Mouse (Mus musculus): Measurements from ENCODE around the gene Rp9. TPM values are rescaled to one million over a fixed set of nuclear protein-coding genes. Genes with fewer than 3 reads are reported as not detected.

Gene Rp9
- 29.0 and 29.2 TPM in 2 replicates for polyA plus RNA-seq (2012; rRNA removed)

DNA sequence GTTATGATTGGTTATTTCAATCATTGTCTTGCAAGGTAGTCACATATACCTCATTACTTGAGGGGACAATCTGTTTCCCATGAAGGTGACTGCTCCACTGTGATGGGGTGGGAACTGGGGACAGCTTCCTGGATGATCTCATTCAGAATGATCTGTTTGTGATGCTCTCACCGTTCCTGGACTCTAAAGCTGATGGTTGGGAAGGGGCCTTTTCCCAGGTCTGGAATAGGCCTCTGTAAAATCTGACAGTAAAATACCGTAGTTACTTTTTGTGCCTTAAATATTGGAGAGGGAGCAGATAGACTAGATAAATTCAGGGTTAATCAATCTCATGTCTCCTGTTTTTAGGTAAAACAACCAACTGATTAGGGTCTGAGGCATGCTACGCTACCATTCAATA lies at the start of gene Rp9:
Gene Rp9 (minus strand): TSS at position 101 of the 400 bp plus-strand sequence.

DNA sequence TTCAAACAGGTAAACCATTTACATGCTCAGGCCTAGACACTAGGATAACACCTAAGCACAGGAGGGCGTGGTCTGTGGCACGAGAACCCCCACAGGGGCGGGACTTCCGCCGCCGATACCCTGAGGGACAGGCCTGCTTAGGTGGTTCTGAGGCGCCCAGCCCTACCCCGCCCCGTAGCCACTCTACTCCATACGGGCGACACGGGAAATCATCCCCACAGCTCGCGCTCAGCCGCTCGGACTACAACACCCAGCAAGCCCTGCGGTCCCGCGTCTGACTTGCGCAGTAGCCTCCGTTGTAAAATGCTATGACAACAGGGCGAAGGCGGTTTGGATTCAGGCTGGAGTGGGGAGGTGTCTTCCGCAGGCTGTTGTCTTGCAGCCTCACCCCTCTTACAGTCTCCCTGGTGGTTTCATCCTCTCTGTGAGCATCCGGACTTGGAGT lies 5.9 kb upstream of the Rp9 start, which contains the start of gene Bbs9:
Gene Bbs9 (plus strand): TSS at position 292 of the 445 bp plus-strand sequence.

GRCm38 (mm10) chr9:22453990-22454389 lies 15.6 kb downstream of the Rp9 start, which contains the start of gene Gm17545:
Gm17545 (plus strand) TSS chr9:22454290.

DNA sequence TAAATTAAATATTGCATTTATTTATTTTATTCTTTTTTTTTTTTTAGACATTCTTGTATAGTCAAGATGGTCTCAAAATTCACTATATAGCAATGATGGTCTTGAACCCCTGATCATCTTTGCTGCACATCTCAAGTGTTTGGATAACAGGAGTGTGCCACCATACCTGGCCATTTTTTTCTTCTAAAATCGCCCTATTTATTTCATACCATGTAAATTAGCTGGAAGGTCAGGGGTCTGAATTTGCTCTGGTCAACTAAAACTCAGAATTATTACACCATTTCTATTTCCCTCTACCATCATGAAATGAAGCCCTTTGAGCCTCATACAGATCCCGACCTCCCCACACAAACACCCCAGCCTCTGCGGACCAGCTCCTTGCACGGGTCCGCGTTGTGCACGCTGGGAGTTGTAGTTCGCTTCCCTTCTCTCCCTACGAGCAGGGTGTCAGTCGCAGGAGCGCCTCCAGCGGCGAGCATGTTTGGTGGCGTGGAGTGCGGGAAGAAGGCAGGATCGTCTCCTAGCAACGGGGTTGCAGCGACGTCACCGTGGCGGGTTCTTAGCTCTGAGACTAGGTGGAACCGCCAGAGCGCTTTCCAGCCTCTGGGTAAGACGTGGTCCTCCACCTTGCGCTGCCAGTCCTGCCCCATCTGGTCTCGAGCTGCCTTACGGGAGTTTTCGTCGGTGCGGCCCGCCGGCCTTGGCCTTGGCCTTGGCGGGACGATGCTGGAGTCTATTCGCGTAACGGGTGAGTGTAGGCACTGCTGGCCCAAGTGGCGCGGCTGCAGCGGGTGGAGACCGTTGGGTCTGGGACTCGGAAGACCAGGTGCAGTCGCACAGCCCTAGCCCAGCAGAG lies 58.3 kb downstream of the Rp9 start, which contains the start of gene 9530077C05Rik:
Gene 9530077C05Rik (plus strand): TSS at position 512 of the 856 bp plus-strand sequence.

DNA sequence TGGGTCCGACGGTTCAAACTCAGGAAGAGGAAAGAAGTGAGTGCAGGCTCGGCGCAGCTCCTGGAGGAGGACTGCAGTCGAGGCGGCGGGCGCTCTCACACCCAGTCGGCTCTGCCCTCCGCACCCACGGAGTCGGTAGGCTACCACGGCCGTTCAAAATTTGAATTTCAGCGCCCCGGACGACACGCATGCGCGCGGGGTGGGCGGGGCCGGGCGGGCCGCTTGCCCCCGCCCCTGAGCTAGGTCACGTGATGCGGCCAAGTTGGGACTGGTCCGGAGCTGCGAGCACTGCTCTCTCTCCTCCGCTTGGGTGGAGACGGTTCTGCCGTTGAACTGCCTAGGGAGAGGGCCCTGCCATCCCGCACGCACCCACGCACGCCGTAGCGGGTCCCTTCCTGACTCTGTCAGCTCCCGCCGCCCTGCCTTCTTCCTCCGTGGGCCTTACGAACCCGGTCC lies 80.5 kb downstream of the Rp9 start, which contains the start of gene Anln:
Gene Anln (minus strand): TSS at position 168 of the 456 bp plus-strand sequence.

Other genes starting within 250 kb of the Rp9 start
- 4.5 and 4.6 TPM in 2 replicates for gene Zfp809, start 244.0 kb downstream of the Rp9 start, polyA plus RNA-seq (2012; rRNA removed)
- gene Zfp599, start 209.8 kb downstream of the Rp9 start, polyA plus RNA-seq (2012; rRNA removed): 0.53 and 0.61 TPM in 2 replicates
- gene Zfp810, start 162.1 kb downstream of the Rp9 start, polyA plus RNA-seq (2012; rRNA removed): 4.1 and 4.8 TPM in 2 replicates
- 9.3 and 11.3 TPM in 2 replicates for gene Anln, start 80.6 kb downstream of the Rp9 start, polyA plus RNA-seq (2012; rRNA removed)
- 0.94 TPM in 2 replicates for gene 9530077C05Rik, start 58.2 kb downstream of the Rp9 start, polyA plus RNA-seq (2012; rRNA removed)
- gene Gm17545, start 15.5 kb downstream of the Rp9 start, polyA plus RNA-seq (2012; rRNA removed): not detected in 2 replicates
- gene Bbs9, start 6.0 kb upstream of the Rp9 start, polyA plus RNA-seq (2012; rRNA removed): 2.6 and 3.0 TPM in 2 replicates